Mouse (Mus musculus): Measurements from ENCODE around the gene Chrm5. TPM values are rescaled to one million over a fixed set of nuclear protein-coding genes. Genes with fewer than 3 reads are reported as not detected.
A peak's percentile ranks its signal among the peaks of the same experiment; 100 is the strongest.
"Not testable (repeated sequence)": the region's sequence is repeated elsewhere in the genome, so short reads cannot be mapped to it uniquely, and the experiment has no call there.

The Chrm5 gene
- total RNA-seq, 2 experiments from 2014 or later = 10.3 to 12.4 TPM

GRCm38 (mm10) chr2:112482533-112483333, 2.2 kb upstream of the Chrm5 start:
- DNase-seq (ENCODE audit: low spot score in 2 of 2) = no peak

- no peak for DNase-seq (ENCODE audit: low spot score in 2 of 2)
These were observed 995 bp upstream of the Chrm5 start for GRCm38 (mm10) chr2:112481564-112481963.

GRCm38 (mm10) chr2:112476554-112476953, 4.0 kb downstream of the Chrm5 start:
- DNase-seq (ENCODE audit: low spot score in 2 of 2) = no peak

- no peak for DNase-seq (ENCODE audit: low spot score in 2 of 2)
These were observed 5.4 kb downstream of the Chrm5 start for GRCm38 (mm10) chr2:112474997-112475724.

GRCm38 (mm10) chr2:112472076-112472475, 8.5 kb downstream of the Chrm5 start:
- no peak for DNase-seq (ENCODE audit: low spot score in 2 of 2)

- no peak for DNase-seq (ENCODE audit: low spot score in 2 of 2)
These were observed 9.6 kb downstream of the Chrm5 start for GRCm38 (mm10) chr2:112470961-112471381.

- no peak for DNase-seq (ENCODE audit: low spot score in 2 of 2)
These were observed 11.0 kb downstream of the Chrm5 start for GRCm38 (mm10) chr2:112469542-112469941.

- DNase-seq (ENCODE audit: low spot score in 2 of 2) = no peak
These were observed 20.0 kb downstream of the Chrm5 start for GRCm38 (mm10) chr2:112460557-112460956.

- DNase-seq (ENCODE audit: low spot score in 2 of 2) = peak; percentile 96
These were observed 25.6 kb downstream of the Chrm5 start, which contains the start of gene Emc7 for GRCm38 (mm10) chr2:112454862-112455564. Emc7 (plus strand) TSS chr2:112454997.

- no peak for DNase-seq (ENCODE audit: low spot score in 2 of 2)
These were observed 26.3 kb downstream of the Chrm5 start for GRCm38 (mm10) chr2:112454125-112454861.

GRCm38 (mm10) chr2:112452513-112452912, 28.1 kb downstream of the Chrm5 start:
- not testable (repeated sequence) for DNase-seq (ENCODE audit: low spot score in 2 of 2)

GRCm38 (mm10) chr2:112449597-112450296, 30.8 kb downstream of the Chrm5 start:
- peak in 1 of 2 experiments; percentile 22 for DNase-seq (ENCODE audit: low spot score in 2 of 2)

GRCm38 (mm10) chr2:112448510-112449059, 32.0 kb downstream of the Chrm5 start:
- DNase-seq (ENCODE audit: low spot score in 2 of 2) = no peak

GRCm38 (mm10) chr2:112448046-112448445, 32.5 kb downstream of the Chrm5 start:
- DNase-seq (ENCODE audit: low spot score in 2 of 2) = not testable (repeated sequence)

- no peak for DNase-seq (ENCODE audit: low spot score in 2 of 2)
These were observed 35.1 kb downstream of the Chrm5 start for GRCm38 (mm10) chr2:112445511-112445910.

GRCm38 (mm10) chr2:112443491-112443890, 37.1 kb downstream of the Chrm5 start:
- DNase-seq (ENCODE audit: low spot score in 2 of 2) = no peak

- no peak for DNase-seq (ENCODE audit: low spot score in 2 of 2)
These were observed 43.0 kb downstream of the Chrm5 start for GRCm38 (mm10) chr2:112437589-112437988.

- DNase-seq (ENCODE audit: low spot score in 2 of 2) = no peak
These were observed 44.3 kb downstream of the Chrm5 start for GRCm38 (mm10) chr2:112436292-112436691.

GRCm38 (mm10) chr2:112433359-112433758, 47.2 kb downstream of the Chrm5 start:
- no peak for DNase-seq (ENCODE audit: low spot score in 2 of 2)

- no peak for DNase-seq (ENCODE audit: low spot score in 2 of 2)
These were observed 48.0 kb downstream of the Chrm5 start for GRCm38 (mm10) chr2:112432523-112432922.

Data from layer of hippocampus, postnatal 14 days (tissue).